Mouse (Mus musculus) embryo, embryonic 9.5 days (tissue): ENCODE measurements at regions not wholly inside any gene's neighbourhood (a gene's known extent, or its start where the extent isn't known, plus 50 kb on each side); places are given as distances from the start of the nearest gene placed in this dataset.

ENCODE experiments used
- DNase-seq: peaks from one replicate; pipeline ENCODE4 v3.0.0-alpha.2; 2017; ENCODE audit errors: extremely low spot score

DNA sequence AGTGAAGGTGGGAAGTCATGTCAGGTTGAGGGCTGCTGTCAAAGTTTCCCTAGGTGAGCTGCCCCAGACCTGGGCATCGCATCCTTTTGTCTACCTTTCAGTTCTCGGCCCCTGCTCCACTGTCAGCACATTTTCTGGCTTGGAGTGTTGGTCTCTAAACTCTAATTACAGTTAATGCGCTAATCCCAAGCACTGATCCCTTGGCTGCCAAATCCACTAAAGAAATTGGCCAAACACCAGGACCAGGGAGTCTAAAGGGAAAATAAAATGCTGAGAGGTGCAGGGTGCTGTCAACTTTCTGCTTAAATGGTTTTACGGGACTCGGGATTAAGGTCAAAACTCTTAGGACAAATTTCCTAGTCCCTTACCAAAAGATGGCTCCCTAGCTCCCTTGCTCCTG lies 450.3 kb upstream of the Adamts9 start:
- DNase-seq, result no peak

DNA sequence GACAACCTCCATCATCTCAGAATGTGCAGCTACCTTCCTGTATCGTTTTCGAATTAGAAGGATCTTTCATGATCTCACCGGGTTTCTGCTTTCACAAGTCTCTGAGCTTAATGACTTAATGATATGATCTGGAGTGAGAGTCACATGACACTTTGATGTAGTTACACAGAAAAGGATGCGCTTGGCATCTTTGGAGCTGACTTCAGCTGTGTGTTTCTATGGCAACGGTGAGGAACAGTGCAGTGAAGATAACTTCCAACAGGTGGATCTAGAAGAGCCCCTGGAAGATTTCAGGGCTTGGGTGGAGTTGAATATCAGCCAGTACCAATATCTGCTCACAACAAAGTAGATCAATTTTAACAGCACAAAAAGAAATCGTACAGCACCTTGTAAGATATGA lies 449.1 kb upstream of the Adamts9 start:
- DNase-seq, result no peak

DNA sequence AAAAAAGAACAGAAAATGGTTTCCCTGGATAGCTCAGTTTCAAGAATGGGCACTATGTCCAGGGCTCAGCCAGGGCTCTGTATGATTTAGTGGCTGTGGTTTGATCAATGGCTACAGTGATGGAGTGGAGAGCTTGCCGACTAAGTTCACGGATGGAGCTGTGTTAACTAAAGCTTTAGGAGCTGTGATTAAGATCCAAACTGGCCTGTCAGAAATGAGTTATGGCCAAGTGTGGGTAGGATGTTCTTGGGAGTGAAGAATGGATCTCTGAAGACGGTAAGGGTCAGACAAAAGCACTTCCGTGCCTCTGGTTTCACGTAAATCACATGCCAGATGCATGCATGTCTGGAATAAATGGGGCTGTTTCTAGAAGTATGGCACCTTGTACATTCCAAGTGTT lies 447.9 kb upstream of the Adamts9 start:
- no peak for DNase-seq

DNA sequence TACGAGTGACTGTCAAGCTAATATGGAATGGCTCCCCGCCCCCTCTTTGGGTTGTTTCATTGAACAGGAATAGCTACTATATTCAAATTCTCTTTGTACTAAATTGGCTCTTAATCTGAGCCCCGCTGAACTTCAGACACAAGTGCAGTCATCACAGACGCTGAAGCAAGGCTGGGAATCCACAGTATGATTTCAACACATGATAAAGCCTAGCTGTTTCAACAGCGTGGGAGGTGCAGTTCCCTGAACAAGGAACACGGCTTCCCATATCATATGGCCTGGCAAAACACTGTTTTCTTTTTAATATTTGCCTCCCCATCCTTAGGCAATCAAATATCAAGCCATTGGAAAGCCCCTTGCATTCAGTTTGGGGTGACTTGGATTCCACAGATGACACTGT lies 428.0 kb upstream of the Adamts9 start:
- no peak for DNase-seq

- no peak for DNase-seq
Measured at GRCm38 (mm10) chr6:93363846-93364245, 420.6 kb upstream of the Adamts9 start.

GRCm38 (mm10) chr6:93353353-93354125 lies 410.2 kb upstream of the Adamts9 start:
- DNase-seq, result no peak

- DNase-seq, result no peak
Measured at GRCm38 (mm10) chr6:93349936-93350700, 406.8 kb upstream of the Adamts9 start.

DNA sequence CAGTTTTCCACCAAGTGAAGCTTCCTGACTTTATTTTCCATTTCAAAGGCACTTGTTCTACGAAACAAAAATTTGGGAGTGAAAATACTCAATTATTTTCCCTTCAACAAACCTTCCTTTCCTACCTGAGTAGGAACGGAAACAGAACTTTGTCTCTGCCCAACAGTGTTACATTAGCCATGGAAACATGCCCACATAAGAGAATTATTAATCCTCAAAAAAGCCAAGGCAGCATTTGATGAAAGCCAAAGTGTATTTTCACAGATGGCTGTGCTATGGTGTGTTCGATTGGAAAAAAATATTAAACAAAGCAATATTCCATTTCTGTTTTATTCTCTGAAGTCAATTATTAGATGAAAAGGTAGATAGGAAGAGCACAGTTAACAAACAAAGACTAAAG lies 404.8 kb upstream of the Adamts9 start:
- DNase-seq, result no peak

- DNase-seq, result no peak
Measured at GRCm38 (mm10) chr6:93328683-93329082, 385.4 kb upstream of the Adamts9 start.

DNA sequence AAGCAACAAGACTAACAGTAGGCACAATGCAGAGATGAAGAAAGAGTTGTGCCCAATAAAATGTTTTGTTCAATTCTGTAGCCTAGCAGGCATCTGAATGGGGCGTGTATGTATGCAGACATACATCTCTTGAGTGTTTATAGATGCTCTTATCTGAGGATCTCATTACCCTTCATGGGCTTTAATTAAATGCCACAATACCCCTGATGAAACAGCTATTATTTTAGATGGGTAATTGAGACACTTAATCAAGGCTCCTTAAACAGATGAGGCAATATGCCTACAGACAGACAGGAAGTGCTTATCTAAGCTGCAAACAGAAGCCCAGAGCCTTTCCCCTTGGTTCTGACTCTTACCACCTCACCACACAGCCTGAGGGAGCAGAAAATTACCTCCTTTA lies 384.6 kb upstream of the Adamts9 start:
- no peak for DNase-seq

GRCm38 (mm10) chr6:93323881-93324280 lies 380.6 kb upstream of the Adamts9 start:
- DNase-seq, result no peak

- DNase-seq, result no peak
Measured at GRCm38 (mm10) chr6:93314625-93315024, 371.3 kb upstream of the Adamts9 start.

- DNase-seq, result no peak
Measured at GRCm38 (mm10) chr6:93305176-93305575, 361.9 kb upstream of the Adamts9 start.

DNA sequence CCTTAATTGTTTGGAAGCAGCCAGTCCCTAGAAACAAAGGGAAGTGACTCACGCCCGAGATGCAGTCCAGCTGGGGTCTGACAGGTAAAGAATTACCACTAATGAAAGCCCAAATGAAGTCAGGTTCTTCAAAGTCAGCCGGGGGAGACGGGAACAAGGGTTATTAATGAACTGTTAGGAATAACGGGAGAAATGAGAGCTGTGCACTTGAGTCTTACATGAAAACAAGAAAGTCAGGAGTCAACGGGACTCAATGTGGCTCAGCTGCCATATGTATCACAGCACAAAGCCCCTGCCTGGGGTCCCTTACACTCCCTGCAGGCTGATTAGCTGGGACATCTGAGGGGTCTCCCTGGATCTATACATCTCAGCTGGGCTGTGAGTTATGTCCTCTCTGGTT lies 354.7 kb upstream of the Adamts9 start:
- DNase-seq, result peak; percentile 33

GRCm38 (mm10) chr6:93291711-93292110 lies 348.4 kb upstream of the Adamts9 start:
- no peak for DNase-seq

GRCm38 (mm10) chr6:93288421-93288820 lies 345.1 kb upstream of the Adamts9 start:
- no peak for DNase-seq

GRCm38 (mm10) chr6:93285796-93286195 lies 342.5 kb upstream of the Adamts9 start:
- DNase-seq, result no peak

- no peak for DNase-seq
Measured at GRCm38 (mm10) chr6:93281530-93281929, 338.2 kb upstream of the Adamts9 start.

GRCm38 (mm10) chr6:93273917-93274513 lies 330.7 kb upstream of the Adamts9 start:
- DNase-seq, result peak; percentile 19

GRCm38 (mm10) chr6:93272206-93272605 lies 328.9 kb upstream of the Adamts9 start:
- no peak for DNase-seq

DNA sequence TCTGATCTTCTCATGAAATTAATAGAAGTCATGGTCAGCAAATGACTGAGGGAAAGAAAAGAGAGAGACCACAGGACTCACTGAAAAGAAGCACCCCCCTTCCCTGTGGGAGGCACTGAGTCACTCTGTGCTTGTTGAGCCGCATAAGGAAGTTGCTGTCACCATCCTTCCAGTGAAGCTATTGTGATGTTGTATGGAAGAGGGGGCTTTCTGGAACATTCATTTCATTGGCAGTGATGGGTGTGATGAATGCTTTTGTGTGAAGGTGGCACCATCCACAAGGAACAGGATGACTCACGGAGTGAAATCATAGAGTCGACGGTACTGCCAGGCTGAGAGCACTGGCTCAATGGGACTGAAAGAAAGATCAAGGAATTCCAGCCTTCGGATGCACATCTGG lies 323.5 kb upstream of the Adamts9 start:
- no peak for DNase-seq

- DNase-seq, result no peak
Measured at GRCm38 (mm10) chr6:93265164-93265563, 321.9 kb upstream of the Adamts9 start.

- no peak for DNase-seq
Measured at GRCm38 (mm10) chr6:93260827-93261226, 317.5 kb upstream of the Adamts9 start.
